Mouse (Mus musculus): ENCODE data around the gene Ano4.
A peak's percentile ranks its signal among the peaks of the same experiment; 100 is the strongest.

The Ano4 gene

DNA sequence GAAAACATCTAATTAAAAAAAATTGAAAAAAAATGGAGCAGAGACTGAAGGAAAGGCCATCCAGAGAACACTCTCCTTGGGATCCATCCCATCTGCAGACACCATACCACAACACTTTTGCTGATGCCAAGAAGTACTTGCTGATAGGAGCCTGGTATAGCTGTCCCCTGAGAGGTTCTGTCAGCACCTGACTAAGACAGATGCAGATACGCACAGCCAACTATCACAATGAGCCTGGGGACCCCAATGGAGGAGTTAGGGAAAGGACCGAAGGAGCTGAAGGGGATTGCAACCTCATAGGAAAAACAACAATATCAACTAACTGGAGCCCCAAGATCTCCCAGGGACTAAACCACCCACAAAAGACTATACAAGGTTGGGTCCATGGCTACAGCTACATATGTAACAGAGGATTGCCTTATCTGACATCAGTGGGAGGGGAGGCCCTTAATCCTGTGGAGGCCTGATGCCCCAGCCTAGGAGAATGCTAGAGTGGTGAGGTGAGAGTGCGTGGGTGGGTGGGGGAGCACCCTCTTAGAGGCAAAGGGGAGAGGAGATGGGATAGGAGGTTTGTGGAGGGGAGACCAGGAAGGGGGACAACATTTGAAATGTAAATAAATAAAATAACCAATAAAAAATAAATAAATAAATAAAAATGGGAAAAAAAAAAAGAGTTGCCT lies 71.4 kb downstream of the Ano4 start:
- no peak for DNase-seq

DNA sequence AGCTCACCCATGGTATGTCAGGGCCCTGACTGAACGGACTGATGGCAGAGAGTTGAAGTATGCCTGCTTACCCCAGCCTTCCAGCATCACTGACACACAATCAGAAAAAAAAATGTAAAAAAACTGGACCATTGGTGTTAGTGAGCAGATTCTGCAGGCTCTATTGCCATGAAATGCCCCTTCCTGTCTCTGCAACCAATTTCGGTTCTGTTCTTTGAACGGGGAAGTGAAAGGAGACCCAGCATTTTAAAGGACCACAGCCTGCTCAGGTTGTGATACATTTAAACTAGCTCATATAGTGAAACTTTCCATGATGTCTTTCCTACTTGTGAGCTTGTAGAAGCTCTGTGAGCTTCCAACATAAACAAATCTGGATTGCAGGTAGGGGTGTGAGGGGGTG lies 77.2 kb downstream of the Ano4 start:
- DNase-seq: no peak

DNA sequence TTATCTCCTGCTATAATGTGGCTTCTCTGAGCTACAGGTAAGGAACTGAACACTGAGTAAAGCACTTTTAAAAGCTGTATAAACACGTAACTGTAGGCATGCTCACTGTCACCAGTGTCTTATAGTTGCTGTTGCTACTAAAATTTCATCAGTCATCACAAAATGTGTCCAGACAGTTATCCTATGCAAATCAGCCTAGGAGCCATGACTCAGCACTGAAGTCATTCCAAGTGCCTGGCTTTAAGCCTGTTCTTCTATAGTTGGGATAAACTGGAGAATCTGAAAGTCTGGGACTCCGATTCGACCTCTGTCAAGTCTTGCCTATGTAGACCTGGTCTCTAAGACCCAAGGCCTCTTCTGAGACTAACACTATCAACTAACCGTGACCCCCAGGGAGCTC lies 81.2 kb downstream of the Ano4 start:
- no peak for DNase-seq

DNA sequence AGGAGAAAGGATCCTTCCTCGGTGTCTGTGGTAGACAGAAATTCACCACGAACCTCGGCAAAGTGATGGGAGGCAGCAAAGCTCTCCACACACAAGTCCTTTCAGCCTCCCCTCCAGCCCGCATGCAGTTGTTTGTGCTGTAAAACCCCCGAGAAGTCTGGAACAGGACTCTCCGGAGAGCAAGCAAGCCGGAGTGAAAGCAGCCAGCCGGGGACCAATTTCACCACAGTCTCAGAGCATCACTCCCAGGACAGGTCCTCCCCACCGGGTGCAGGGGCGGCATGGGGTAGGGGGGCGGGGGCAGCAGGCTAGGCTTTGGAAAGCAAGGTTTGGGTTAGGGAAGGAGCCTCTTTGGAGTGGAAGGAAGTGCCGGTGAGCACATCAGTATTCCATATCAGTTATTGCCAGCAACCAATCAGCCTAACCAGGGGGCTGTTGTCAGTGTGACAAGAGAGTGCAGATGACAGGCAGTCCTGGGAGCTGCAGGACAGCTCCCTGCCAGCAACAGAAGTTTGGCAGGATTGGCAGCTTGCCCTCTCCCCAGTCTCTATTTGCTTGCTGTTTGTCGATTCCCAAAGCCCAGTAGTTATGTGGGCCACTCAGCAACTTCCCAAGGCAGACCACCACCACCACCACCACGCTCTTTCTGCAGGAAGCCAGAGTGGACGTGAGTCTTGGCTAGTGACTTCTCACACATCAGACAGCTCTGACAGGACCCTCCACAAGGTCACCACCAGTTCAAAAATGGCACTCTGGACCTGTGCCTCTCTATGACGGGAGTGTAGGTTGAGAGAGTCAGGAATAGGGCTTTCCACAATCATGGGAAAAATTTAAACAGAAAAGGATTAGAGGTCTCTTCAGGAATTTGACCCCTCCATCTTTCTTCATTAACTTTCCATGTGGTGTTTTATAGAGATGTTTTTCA lies 86.8 kb downstream of the Ano4 start:
- DNase-seq: no peak

DNA sequence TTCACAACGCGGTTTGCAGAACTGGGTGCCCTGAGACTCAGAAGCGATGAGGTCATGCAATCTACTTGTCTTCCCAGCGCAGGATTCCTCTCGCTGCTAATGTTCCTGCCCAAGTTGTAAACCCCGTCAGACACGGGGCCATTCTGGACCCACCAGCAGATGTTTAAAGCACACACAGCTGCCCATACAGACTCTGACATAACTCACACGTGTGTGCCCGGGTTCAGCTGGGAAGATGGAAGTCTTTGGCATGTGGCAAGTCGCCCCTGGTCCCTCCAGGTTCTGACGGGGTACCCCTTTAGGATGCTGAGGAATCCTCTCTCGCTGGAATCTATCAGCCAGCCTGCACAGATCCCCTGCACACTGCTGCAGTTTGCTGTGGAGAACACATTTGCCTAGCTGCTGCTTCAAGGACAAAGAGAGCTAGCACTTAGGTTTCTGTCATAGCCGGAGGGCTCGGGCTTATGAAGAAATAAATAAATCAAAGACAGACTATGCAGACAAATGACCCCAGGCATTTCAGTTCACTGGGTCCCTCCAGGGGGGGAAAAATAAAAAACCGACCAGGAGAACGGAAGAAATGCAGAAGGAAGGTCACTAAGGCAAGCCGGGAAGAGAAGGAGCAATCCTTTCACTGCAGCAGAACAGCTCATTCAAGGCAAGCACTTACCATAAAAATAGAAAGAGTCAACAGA lies 87.7 kb downstream of the Ano4 start:
- no peak for DNase-seq

DNA sequence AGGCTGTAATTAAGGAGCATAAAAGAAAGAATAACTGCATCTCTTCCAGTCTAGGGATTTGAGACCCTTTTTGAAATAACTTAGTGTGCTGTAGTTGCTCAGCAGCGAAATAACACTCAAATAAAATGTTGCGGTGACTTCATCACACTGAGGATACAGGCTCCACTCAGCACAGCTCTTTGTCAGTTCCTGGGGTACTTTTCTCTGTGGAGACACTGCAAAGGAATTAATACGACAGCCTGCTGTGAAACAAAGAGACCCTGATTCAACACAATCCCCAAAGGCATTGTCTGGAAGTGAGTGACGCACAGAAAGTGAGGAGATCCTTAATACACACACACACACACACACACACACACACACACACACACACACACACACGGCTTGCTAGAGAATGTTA lies 89.8 kb downstream of the Ano4 start:
- DNase-seq: no peak

DNA sequence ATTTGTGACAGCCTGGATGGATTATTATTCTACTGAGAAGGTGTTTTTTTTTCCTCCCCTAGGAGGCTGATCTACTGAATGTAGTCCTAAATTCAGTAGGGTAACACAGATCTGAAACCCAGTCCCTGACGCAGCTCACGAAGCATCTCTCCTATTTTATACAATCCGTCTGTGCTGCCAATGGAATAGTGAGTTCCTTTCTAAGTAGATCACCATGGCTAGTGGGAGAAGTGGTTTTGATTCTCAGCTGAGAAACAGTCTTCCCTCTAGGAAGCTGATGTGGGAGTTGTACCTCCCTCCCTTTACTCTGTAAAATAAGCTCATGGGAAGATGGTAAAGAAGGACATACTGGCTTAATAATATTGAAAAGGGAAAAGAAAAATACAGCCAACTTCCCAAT lies 90.8 kb downstream of the Ano4 start:
- no peak for DNase-seq

DNA sequence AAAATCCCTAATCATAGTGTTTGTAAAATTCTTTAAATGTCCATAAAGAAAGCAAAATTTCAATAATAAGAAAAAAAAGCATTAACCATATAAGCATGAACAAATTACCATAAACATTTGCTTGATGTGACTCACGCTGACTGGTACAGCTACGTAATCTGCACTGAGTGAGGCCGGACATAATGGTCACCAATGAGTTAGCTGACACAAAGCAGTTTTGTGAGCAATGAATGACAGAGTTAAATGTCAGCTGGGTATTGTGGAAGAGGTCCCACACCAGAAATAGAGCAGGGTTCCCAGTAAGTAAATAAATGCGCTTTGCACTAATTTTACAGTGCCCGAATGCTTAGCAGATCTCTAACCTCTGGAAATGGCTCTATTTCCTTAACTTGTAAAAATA lies 91.9 kb downstream of the Ano4 start:
- DNase-seq: no peak

DNA sequence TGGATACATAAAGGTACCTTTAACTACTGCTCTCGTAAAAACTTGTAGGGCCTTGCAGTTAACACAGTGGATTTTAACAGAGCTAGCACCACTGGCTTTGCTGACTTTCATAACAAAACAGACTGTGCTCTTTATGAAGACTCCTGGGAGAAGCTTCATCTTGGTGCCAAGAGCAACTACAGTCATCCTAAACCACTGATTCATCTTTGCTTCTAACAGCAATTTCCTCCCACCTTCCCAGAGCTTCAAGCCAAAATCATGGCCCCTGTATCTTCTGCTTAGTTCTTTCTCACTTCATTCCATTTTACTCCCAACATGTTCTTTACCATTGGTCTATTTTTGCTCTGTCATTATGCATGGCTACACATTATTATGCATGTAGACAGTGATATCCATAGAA lies 100.8 kb downstream of the Ano4 start:
- no peak for DNase-seq

DNA sequence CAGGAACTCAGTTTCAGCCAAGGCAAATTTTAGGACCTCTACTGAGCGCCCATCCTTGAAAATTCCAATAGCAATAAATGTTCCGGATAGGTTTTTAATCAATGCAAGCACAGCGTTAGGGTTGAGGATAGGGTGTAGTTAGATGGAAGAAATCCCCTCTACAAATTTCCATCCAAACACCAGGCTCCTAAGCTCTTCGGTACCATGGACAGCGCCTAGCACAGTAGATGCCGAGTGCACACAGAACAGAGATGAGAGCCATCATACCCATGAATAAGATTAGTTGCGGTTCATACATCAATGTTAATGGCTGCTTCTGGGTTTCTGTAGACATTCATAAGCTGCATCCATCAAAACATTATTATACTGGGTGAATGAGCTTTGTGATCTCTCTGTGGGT lies 120.0 kb downstream of the Ano4 start:
- DNase-seq: peak; percentile 7

DNA sequence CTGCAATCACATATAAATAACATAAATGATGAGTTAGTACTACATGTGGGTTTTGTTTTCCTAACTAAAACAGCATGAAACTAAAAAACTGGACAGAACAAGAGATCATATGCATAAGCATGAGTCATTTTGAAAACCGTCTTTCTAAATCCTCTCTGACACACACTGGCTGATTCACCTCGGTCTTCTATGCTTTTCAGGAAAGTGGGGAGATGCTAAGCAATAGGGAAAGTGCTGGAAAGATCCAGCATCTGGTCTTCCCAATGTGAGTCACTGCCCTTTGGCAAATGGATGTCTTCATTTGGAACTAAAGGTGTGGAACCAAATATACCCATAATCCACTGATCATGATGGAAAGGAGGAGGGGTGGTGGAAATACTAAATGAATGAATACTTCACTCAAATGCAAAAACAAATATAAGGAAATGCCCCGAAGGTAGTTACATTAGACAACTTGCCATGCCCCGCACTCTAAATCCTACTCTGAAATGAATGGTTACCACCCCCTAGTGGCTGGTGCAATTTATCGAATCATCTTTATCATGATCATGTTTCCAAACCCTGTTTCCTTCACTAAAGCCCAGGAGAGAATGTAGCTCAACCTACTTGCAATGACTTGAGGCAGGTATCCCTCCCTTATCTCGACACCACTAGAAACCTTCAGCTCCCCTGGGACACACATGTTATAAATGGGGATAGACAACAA lies 122.1 kb downstream of the Ano4 start:
- no peak for DNase-seq

DNA sequence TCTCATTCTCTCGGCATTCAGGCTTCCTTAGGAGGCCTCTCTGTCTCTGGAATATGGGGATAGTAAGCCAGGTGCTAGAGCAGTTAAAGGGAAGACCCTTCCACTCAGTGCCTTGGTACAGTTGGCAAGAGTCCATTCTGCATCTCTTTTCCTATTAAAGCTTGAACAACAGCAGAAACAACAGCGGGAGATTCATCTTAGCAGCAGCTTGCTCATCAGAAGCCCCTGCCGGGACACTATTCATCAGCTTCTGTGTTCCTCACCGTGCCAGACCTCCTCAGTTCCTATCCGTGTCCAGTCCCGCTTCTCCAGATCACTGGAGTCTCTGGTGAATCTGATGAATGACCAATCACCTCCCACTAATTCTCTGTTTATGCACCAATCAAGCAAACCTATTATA lies 128.5 kb downstream of the Ano4 start:
- DNase-seq: no peak

DNA sequence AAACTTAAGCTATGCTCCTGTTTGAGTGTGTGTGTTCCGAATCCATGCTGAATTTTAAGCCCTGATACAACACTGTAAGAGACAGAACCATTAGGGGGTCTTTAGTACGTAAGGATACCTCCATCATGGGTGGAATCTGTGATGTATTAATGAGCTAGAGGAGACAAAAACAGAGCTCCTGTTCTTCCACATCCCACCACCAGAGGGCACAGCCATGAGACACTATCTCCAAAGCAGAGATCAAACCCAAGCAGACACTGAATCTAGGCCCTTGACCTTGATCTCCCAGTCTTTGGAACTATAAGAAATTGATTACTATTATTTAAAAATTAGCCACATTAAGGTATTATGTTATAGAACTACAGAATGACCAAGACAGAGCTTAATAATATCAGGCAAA lies 138.7 kb downstream of the Ano4 start:
- DNase-seq: no peak

DNA sequence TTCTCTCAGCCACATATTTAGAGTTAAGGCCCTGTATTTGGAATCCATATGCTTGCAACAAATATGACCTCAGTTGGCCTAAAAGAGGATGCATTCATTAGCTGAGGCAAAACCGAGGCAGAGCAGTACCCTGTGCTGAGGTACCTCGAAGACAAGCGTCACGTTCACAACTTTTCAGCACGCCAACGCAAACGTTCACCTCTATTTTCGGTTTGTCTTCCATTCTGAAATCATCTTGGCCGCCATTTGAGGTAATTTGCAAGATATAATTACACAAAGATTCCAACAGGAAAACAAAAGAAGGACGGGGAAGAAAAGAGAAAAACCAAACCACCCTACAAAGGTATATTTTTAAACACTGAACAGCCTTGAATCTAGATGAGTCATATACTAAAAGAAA lies 148.1 kb downstream of the Ano4 start:
- DNase-seq: no peak

DNA sequence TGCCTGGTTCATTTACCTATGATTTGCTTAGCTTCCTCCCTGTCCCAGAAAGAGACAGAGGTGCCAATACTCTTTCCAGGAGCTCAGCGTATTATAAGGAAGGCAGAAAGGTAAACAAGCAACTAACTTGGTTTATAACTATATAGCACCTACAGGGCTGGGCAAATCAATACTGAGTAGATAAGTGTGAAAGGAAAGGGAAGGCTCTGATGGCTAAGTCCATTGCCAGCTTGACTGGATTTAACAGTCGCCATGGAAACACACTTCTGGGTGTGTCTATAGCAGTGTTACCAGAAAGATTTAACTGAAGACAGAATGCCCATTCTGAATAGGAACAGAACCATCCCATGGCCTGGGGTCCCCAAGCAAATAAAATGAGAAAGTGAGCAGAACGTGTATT lies 149.5 kb downstream of the Ano4 start:
- DNase-seq: no peak

DNA sequence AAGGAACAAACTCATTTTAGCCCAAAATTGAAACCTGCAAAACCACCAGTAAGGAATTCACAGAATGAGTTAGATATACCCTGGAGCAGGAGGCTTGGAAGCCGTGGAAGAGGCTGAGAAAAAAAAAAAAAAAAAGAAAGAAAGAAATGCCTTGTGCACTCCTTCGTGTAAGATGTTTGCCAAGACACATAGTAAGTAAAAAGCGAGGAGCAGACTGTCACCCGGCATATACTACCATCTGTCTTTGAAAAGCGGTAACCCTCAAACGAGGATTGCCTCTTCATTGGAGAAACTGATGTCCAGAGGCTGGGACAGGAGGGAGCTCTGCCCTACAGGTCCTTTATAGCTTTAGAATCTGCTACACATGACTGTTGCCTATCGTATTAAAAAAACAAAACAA lies 150.1 kb downstream of the Ano4 start:
- no peak for DNase-seq

DNA sequence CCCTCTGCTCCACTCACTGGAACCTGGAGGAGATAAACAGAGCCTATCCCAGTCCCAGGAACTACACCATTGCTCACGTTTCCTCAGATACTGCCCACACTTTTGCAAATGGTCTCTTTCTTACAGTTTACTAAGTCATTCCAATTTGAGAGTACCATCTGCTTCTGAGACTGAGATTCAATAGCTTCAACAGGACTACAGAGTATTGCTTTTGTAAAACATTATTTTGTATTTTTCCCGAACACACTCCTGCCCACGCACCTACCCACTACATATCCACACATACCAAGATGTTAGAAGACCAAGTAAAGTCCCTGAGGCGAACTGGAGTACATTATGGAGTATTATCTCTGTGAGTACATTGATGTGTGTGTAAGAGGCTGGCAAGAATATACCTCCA lies 166.6 kb downstream of the Ano4 start:
- DNase-seq: no peak

DNA sequence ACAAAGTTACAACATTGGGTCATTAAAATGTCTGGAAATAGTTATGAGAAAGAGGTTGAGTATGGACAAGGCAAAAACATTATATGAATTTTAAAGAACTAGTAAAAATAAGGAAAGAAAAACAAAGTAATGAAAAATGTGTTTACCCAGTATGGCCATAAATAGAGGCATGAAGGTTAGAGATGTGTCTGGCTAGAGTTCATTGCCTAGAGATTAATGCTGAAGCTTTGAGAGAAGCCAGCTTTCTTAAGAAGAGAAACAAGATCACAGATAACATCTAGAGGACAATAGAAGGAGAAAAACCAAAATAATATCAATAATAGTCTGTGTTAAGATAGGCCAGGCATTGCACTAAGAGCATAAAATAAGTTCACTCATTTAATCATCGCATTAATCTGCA lies 180.0 kb downstream of the Ano4 start:
- no peak for DNase-seq

DNA sequence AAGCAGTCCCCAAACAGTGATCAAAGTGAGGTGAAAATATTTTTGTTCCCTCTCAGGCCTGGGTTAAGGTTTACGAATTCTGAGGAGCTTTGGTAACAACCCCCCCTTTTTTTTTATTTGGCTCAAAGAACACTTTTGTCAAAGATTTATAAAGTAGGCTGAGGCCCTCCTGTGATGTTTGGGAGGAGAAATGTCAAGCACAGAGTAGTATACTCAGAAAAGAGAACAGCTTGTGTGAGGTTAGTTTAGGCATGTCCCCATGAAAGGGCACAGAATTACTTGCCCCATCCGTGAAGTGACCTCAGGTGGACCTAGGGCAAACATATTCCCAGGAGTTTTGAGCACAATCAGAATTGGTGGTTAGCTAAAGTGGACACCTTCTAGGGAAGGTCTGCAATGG lies 189.1 kb downstream of the Ano4 start:
- no peak for DNase-seq

DNA sequence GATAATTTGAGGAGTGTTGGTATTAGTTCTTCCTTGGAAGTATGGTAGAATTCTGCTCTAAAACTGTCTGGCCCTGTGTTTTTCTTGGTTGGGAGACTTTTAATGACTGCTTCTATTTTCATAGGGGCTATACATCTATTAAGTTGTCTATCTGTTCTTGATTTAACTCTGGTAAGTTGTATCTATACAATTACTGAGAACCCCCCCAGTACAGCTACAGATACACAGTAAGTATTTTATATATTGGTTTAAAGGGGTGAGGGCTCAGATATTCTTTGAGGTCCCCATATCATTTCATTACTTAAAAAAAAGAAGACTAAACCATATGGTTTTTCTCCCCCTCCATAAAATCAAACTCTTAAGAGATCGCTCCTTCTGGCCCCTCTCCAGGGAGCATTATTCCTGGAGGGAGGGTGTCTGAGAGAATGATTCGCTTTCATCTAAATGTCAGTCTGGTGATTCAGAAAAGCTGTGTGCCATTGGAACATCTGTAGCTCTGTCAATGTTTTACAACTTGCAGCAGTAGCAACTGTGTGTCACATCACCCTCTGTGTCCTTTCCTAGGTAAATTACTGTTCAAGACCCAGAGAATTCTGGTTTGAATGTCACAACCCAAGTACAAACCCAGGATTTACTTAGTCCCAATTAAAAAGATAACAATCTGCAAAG lies 189.6 kb downstream of the Ano4 start:
- DNase-seq: no peak

DNA sequence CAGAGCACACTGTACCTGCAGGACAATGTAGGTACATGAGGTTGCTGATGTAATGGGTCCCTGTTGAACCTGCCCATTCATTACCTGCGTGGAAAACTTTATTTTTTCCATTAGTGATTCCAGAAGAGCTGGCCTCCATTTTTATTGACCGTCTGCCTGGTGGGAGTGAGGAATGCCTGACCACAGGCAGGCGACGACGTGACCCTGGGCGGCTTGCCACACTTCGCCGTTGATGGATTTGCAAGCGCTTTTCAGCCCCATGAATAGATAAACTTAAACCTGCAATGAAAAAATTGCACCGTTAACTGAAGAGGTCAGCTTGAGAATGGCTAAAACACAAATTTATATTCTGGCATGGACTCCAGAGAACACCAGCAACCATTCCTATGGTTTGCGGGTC lies 195.4 kb downstream of the Ano4 start:
- no peak for DNase-seq

DNA sequence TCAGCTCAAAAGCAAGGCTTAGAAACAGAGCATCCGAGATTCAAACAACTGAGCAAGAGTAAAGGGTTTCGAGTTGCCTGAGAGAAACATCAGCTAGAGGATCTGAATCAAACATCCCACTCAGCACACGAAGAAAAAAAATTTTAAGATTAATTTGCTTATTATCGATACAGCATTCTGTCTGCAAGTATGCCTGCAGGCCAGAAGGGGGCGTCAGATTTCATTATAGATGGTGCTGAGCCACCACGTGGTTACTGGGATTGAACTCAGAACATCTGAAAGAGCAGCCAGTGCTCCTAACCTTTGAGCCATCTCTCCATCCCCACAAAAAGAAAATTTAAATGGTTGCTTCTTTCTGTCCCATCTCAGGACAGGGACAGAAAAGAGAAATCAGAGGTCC lies 223.2 kb downstream of the Ano4 start:
- DNase-seq: no peak

DNA sequence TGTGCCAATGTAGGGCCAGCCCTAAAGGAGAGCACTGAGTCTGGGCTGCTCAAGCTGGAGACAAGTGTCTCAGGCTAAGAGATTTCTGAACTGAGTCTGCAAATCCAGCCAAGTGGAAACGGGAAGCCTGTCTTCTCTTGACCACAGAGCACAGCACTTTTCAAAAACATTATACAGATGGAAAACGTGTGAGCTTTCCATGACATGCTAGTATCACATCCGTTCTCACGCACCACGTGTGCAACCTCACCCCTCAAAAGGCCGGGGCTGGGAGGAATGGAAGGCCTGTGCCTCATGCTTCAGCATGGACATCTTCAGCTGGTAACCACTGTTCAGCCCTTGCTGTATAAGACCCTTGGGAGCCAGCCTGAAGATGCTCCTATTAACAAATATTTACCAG lies 230.2 kb downstream of the Ano4 start:
- no peak for DNase-seq
